Mouse (Mus musculus): ENCODE measurements around the gene Akap14.
"Not testable (repeated sequence)": the region's sequence is repeated elsewhere in the genome, so short reads cannot be mapped to it uniquely, and the experiment has no call there.

The Akap14 gene

DNA sequence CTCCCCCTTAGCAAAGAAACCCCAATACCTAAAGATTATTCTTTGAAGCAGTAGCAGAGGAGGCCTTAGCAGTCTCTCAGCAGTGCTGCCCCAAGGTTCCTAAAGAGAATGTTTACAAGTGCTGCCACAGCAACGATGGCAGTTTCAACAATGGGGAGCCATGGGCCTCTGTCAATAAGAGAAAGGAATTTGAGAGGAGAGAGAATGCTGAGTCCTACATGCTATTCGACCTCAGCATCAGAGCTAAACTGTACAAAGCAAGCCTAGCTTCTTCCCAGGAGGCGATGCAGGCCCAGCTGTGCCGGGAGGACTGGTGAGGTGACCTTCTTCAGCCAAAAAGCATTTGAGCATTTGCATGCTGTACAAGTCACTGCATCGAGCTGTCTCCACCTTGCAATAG lies at the start of gene Akap14:
TSS of gene Akap14 (minus strand) at position 101 of the 400 bp plus-strand sequence.
- DNase-seq (ENCODE audit: low spot score): no peak

DNA sequence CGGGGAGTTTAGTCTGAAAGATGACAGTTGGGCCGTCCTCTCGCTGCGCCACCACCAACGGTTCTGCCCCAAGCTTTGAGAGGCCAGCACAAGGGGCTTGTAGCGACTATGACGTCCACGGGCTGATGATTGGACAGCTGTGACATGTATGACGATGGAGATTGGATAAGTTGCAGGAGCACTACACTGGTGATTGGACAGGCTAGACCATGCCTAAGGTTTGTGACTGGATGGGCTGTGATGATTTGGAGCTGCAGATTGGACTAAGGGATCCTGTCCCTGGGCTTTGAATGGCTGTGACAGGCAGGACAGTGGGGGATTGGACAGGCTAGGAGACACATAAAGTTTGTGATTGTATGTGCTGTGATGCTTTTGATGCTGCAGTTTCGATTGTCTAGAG lies 42.3 kb upstream of the Akap14 start, which contains the start of gene Gm9:
TSS of gene Gm9 (minus strand) at position 101 of the 400 bp plus-strand sequence.
- no peak for DNase-seq (ENCODE audit: low spot score)

DNA sequence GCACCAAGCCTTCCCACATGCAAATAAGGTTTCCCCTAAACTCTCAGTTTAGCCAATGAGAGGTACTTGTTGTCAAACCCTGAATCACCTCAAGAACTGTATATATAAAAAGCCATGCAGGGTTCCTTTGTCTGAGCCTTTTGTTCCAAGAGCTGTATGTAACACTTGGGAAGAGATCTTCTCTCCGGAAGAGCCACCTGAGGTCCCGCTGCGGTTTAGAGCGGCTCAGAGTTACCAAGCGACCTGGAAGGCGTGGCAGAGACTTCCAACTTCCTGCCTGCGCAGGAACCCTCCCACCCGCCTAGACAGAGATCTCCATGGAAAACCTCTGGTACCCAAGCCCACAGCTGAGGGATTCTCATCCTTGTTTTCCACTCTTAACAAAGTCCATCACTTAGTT lies 30.0 kb upstream of the Akap14 start:
- no peak for DNase-seq (ENCODE audit: low spot score)

DNA sequence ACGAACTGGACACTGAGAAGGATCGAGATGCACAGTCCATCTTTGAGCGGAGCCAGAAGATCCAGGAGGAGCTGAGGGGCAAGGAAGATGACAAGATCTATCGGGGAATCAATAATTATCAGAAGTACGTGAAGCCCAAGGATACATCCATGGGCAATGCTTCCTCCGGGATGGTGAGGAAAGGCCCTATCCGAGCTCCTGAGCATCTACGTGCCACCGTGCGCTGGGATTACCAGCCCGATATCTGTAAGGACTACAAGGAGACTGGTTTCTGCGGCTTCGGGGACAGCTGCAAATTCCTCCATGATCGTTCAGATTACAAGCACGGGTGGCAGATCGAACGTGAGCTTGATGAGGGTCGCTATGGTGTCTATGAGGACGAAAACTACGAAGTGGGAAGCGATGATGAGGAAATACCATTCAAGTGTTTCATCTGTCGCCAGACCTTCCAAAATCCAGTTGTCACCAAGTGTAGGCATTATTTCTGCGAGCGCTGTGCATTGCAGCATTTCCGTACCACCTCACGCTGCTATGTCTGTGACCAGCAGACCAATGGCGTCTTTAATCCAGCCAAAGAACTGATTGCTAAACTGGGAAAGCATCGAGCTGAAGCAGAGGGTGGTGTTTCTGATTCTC lies 23.2 kb upstream of the Akap14 start:
- DNase-seq (ENCODE audit: low spot score): no peak

DNA sequence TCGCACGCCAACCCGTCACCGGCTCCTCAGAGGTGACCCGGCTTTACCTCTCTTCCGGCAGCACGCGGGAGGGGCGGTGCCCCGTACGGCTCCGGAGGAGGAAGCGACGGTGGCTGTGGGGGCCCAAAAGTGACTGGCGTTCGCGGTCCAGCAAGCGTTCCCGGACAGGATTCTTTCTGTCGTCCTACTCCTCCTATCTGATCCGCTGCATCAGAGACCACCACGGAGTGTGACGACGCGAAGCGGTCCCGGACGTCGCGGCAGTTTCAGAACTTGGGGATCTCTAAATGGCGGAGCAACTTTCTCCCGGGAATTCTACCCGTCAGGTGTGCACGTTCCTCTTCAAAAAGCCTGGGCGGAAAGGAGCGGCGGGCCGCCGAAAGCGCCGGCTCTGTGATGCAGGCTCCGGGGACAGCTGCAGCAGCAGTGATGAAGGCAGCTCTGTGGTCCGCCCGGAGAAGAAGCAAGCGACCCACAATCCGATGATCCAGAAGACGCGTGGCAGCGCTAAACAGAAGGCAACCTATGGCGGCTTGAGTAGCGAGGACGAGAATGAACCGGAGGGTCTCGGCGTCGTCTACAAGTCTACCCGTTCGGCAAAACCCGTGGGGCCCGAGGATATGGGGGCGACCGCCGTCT lies 22.6 kb upstream of the Akap14 start, which contains the start of the genes Ndufa1 and Rnf113a1:
TSS of gene Ndufa1 (minus strand) at position 59 of the 639 bp plus-strand sequence.
TSS of gene Rnf113a1 (plus strand) at position 141 of the 639 bp plus-strand sequence.
- DNase-seq (ENCODE audit: low spot score): peak; percentile 57

DNA sequence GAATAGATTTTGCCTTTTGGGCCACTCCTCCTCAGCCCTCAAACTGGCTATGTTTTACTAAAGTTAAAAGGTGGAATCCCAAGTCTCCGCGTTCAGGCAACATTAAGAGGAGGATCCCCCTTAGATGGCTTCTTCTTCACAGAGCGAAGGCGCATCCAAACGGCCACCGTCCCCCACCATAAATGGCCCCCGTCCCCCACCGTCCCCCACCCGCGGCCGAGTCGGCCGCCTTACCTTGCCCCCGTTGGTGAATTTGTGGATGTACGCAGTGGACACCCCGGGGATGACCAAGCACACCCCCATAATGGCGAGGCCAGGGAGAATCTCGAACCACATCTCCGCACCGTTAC lies 22.1 kb upstream of the Akap14 start:
- DNase-seq (ENCODE audit: low spot score): no peak

DNA sequence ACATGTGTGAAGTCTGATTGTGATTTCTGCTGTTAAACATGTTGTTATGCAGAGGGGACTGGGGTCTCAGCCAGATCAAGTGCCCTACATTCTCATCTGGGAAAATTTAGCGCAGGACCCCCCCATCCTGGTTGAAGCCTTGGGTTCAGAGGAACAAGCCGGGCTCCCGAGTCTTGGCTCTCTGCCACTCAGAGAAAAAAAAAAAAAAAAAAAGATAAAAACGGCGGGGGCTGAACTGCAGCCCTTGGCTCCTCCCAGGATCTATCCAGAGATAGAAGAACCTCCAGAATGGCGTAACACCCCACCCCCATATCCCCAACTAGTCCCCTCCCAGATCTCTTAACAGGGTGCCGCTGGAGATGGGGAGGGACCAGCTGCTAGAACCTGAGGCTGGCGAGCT lies 15.8 kb upstream of the Akap14 start:
- not testable (repeated sequence) for DNase-seq (ENCODE audit: low spot score)

DNA sequence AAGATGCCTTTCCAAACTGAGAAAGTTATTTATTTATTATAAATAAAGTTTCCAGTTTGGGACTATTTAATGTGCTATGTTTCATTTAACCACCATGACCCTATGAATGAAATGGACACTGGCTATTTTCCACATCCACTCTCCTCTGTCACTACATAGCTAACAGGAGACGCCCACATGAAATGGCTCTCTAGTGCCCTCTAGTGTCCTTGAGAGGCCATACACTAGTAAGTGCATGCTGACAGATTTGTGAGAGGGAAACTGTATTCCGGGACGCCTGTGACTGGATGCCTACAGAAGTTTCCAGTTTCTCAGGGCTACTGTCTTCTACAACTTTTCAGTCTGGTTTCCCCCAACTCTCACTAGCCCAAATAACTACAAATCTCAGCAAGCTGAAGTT lies 1.6 kb downstream of the Akap14 start:
- DNase-seq (ENCODE audit: low spot score): no peak

DNA sequence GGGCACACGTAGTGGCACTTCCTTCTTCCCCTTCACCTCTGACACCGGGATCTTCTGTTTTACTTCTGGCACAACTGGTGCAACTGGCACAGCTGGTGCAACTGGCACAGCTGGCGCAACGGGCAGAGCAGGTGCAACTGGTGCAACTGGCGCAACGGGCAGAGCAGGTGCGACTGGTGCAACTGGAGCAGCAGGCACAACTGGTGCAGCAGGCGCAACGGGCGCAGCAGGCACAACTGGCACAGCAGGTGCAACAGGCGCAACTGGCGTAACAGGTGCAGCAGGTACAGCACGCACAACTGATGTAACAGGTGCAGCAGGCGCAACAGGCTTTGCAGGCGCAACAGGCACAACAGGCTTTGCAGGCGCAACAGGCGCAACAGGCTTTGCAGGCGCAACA lies 5.5 kb downstream of the Akap14 start:
- no peak for DNase-seq (ENCODE audit: low spot score)

DNA sequence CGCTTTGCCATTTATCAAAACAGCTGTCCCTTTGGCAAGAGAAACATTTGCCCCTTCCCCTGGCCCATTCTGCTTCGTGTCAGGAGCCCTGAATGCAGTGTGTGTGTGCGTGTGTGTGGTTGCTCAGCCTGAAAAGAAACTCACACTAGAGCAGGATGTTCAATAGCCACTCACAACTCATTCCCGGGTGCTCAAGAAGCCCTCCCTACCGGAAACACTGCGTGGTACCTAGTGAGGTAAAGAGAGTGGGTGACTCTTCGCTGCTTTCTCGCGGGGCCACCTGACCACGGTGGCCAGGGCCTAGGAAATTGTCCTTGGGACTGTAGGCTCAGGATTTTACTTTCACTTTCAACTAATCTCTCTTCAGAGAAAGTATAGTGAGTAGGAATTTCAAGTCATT lies 7.5 kb downstream of the Akap14 start:
- no peak for DNase-seq (ENCODE audit: low spot score)

DNA sequence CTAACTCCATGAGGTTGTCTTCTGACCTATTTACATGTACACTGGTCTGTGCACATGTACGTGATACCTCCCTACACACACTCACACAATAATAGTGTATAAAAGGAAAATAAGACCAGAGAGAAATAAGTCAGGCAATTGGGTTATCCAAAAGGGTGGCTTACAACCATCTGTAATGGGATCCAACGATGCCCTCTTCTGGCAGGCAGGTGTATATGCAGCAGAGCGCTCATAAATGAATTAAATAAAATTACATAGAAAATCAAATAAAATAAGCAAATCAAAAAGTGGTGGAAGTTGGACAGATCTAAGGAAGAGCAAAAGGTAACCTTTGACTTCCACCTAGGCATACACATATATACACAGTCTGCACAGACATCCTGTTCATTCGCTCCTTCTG lies 10.8 kb downstream of the Akap14 start:
- DNase-seq (ENCODE audit: low spot score): no peak

DNA sequence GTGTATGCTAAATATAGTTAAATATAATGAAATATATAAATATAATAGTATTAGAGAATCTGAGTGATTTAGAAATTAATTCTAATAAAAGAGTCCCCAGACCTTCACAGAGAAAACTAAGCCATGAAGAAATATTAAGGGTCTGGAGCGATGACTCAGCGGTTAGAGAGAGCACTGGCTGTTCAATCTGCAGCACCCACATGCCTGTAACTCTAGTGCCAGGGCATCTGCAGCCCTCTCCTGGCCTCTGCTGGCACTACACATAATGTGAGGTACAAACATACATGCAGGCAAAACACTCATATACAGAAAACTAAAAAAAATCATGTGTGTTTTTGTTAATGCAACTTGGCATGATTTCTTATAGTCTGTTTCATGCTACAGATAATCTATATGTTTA lies 23.7 kb downstream of the Akap14 start:
- no peak for DNase-seq (ENCODE audit: low spot score)

DNA sequence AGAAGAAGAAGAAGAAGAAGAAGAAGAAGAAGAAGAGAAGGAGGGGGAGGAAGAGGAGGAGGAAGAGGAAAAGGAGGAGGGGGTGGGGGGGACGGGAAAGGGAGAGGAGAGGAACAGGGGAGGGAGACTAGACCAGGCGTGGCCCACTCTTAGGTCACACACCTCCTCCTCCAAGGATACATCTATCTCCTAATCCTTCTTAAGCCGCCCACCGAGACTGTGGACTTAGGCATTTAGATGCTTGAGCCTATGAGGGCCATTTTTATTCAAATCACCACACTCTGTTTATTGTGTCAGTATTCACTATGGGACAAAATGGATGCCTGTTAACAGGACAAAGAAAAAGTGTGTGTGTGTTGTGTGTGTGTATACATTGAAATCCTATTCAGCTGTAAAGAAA lies 24.1 kb downstream of the Akap14 start:
- not testable (repeated sequence) for DNase-seq (ENCODE audit: low spot score)

DNA sequence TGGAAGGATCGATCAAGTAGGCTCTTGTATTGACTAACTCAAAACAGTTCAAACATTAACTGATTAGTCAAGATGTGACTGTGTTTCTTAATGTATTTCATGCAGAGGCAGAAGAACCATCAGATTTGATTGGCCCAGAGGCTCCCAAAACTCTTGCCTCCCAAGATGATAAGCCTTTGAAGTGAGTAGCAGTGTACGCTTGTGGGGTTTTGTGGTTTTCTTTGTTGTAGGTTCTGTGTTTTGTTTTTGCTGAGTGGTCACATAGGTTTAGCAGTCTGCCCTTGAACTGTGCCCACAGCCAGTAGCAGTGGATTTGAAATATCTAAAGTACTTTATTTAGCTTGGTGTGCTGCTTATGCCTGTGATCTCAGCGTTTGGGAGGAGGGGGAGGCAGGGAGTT lies 26.9 kb downstream of the Akap14 start:
- no peak for DNase-seq (ENCODE audit: low spot score)

DNA sequence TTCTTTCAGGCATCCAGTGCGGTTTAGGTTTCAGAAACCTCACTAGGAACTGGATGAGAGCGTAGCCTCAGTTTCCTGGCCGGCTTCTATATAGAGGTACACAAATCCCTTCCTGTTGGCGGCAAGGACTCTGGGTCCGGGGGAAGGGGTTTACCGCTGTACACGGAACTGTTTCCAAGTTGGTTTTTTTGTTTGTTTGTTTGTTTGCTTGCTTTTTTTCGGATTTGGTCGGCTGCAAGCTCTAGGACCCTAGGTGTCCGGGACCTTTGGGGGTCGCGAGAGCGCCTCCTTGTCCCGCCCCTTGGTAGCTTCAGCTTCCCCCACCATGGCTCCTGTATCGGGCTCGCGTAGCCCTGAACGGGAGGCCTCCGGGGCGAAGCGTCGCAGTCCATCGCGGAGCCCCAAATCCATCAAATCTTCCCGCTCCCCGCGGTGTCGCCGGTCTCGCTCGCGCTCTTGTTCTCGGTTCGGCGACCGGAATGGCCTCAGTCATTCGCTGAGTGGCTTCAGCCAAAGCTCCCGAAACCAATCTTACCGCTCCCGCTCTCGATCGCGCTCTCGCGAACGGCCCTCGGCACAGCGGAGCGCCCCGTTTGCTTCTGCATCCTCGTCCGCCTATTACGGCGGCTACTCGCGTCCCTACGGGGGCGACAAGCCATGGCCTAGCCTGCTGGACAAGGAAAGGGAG lies 41.8 kb downstream of the Akap14 start, which contains the start of gene Nkap:
TSS of gene Nkap (plus strand) at position 125 of the 688 bp plus-strand sequence.
- peak; percentile 31 for DNase-seq (ENCODE audit: low spot score)

DNA sequence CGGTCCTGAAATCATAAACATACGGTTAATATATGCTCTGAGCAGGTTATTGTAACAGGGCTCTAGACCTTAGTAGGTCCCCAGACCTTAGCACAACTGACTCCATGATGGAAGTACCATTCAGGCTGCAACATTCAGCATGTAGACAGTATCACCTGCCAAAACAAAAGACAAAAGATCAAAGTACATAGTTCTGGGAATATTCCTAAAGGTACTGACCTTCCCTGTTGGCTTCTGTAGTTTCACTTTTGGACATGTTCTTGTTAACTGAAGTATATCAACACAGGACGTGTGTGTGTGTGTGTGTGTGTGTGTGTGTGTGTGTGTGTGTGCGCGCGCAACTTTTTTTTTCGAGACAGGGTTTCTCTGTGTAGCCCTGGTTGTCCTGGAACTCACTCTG lies 43.1 kb downstream of the Akap14 start:
- no peak for DNase-seq (ENCODE audit: low spot score)

DNA sequence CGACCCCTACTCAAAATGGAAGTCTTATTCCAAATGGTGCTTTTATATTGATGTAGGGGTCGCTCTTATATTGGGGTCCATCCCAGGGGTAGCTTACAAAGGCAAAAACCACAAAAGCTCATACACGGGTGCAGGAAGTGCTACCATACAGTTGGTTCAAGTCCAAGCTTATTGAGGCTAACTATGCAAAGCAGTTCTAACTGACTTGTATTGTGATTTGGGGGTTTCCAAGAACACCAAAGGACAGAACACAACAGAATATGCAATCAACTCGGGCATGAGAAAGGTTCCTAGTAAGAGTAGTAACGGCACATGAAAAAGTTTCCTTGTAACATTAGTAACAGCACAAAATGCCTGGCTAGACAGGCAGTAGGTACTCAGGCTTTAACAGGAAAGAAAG lies 48.4 kb downstream of the Akap14 start:
- DNase-seq (ENCODE audit: low spot score): no peak

DNA sequence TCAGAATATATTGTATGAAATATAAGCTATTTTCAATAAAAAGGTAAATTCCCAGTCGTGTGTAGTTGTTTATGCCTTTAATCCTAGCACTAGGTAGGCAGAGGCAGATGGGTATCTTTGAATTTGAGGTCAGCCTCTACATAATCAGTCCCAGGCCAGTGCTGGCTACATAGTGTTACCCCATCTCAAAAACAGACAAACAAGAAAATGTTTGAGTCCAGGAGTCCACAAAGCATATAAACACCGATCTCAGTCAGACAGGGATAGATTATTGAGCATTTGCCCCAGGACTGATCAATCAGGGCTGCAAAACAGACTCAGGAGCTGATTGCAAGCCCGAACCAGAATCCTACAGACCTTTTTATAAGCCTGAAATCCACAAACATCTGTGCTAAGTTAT lies 49.1 kb downstream of the Akap14 start:
- DNase-seq (ENCODE audit: low spot score): no peak

DNA sequence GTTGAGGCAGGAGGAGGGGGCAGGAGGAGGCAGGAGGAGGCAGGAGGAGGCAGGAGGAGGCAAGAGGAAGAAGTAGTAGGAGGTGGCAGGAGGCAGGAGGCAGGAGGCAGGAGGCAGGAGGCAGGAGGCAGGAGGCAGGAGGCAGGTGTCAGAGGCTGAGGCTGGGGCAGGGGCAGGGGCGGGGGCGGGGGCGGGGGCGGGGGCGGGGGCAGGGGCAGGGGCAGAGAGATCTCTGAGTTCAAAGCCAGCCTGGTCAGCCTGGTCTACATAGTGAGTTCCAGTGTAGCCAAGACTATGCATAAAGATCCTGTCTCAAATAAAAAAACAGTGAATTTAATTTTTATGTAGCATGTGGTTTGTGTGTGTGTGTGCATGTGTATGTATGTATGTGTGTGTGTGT lies 51.6 kb downstream of the Akap14 start:
- DNase-seq (ENCODE audit: low spot score): no peak

DNA sequence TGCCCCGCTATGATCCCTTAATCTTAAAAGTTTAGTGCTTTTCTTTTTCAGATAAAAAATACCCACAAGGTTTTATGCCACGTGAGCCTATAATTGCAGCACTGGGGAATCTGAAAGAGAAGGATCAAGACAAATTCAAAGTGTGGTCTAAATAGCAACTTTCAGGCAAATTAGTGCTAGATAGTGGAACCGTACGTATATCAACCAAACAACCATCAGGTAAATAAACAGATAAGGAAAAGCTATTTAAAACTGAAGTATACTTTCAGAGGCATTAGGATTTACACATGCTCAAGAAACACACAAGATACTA lies 57.8 kb downstream of the Akap14 start:
- DNase-seq (ENCODE audit: low spot score): no peak

DNA sequence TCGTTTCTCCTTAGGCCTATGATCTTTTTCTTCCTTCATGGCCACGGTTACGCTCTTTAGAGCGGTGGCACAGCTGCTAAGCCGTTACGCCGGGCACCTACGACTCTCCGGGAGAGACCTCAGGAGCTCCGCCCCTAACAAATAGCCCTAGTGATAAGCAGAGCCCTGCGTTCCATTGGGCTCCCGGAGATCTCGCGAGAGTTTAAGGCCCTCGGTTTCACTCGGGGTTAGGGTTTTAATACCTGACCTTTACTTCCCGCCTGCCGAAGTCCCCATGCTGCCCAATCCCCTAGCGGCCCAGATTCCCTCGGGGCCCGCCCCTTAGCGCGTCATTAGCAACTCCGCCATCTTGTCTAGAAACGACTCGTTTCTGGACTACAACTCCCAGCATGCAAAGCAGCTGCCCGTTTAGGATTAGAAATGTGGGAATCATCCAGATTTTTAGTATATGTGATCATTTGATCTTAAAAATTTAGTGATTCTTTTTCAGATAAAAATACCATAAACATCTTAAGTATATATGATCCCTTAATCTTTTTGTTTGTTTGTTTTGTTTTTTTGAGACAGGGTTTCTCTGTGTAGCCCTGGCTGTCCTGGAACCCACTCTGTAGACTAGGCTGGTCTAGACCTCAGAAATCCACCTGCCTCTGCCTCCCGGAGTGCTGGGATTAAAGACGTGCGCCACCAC lies 58.3 kb downstream of the Akap14 start, which contains the start of gene Upf3b:
TSS of gene Upf3b (minus strand) at position 130 of the 688 bp plus-strand sequence.
- peak; percentile 48 for DNase-seq (ENCODE audit: low spot score)

DNA sequence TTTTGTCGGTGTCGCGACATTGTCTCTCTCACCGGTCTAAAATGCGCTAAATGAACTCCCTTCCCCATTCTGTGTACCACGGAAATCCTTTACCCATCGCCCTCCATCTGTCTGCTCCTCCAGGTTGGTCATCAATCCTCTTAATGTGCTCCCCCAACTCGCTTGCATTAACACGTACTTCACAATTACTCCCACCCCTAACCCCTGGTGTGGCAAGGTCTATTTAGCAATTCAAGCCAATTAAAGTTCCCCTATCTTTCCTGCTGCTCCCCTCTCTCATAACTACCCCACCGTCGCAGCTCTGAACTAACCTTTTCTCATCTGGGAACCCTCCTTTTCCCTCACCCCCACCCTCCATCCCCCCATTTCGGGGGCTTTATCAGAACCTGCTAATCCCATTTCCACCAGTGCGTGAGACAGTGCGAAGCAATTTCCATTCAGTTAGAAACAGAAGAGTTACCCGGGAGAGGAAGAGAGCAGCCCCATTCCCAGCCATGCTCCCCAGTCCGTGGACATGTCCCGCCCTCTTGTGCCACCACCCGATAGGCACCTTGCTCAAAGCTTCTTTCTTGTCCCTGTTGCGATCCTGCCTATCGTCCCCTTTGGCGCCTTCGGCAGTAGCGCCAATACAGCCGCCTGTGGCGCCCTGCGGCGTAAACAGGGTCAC lies 59.0 kb downstream of the Akap14 start:
- DNase-seq (ENCODE audit: low spot score): no peak
